Mouse (Mus musculus): ENCODE data around the gene Pgpep1. TPM values are rescaled to one million over a fixed set of nuclear protein-coding genes. Genes with fewer than 3 reads are reported as not detected.

Pgpep1 gene
- polyA plus RNA-seq, 1 experiment = 34.9 TPM

DNA sequence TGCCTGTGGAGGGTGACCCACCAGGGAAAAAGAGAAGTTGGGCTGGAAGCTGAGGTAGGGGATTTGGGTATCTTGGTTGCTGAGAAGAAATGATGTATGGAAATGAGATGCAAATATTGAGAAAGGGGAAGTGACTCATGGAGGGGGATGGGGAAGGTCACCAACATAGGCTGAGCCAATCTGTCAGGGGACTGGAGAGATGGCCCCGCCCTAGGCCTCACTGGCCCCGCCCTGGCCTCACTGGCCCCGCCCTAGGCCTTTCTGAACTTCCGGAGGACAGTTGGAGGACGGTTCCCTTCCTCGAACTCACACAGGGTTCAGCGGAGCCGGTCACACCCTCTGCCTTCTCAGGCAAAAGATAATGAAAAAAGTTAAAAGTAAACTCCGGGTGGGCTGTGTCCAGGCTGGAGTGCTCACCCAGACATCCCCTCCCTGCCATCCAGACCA lies 41.3 kb downstream of the Pgpep1 start:
- no peaks in the 10 kb centered on the region for H3K27me3 ChIP-seq (ENCODE audit: control insufficient read depth, insufficient read depth, insufficient read length)
- no peaks in the 10 kb centered on the region for H3K36me3 ChIP-seq (ENCODE audit: control insufficient read depth, insufficient read depth)
- no peak overlapping the region for H3K4me3 ChIP-seq (ENCODE audit: insufficient read depth, poor library complexity, severe bottlenecking)
- no peaks in the 10 kb centered on the region for H3K79me3 ChIP-seq (ENCODE audit: low read depth)
- H3K79me2 ChIP-seq (ENCODE audit: control insufficient read depth, insufficient read depth) = no peaks in the 10 kb centered on the region
- H3ac ChIP-seq (ENCODE audit: control insufficient read depth, insufficient read length, low read depth) = no peak overlapping the region
- TF ChIP-seq CTCF (IDR thresholded peaks at IDR 0.05; ENCODE audit: control insufficient read depth, insufficient read depth, insufficient read length) = no peak
- TF ChIP-seq USF1 (IDR thresholded peaks at IDR 0.05; ENCODE audit: low read depth) = no peak
- TF ChIP-seq MYOD1 (IDR thresholded peaks at IDR 0.05; ENCODE audit: control insufficient read depth, insufficient read length, low read depth) = no peak
- TF ChIP-seq CEBPB (IDR thresholded peaks at IDR 0.05; ENCODE audit: low read depth) = no peak
- no peak for TF ChIP-seq FOSL1 (IDR thresholded peaks at IDR 0.05; ENCODE audit: insufficient read depth, low read length, poor library complexity, severe bottlenecking)
- TF ChIP-seq MYOG (IDR thresholded peaks at IDR 0.05; ENCODE audit: control insufficient read depth, extremely low read depth, insufficient read length) = no peak
- TF ChIP-seq MAX (IDR thresholded peaks at IDR 0.05) = no peak

DNA sequence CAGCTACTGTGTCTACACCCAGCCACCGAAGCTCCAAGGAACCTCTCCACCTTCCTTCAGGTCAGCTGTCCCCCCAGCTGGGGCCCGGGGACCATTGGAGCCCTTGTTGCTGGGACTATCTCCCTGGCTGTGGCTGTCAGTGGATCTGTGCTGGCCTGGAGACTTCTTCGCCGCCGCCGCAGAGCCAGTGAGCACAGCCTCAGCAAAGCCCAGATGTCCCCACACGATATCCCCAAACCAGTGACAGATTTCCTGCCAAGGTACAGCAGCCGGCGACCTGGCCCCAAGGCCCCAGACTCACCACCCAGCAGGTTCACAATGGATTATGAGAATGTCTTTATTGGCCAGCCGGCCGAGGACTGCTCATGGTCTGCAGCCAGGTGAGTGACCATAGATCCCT lies 42.2 kb downstream of the Pgpep1 start:
- Histone ChIP-seq H3ac (ENCODE audit: control insufficient read depth, insufficient read length, low read depth) (no peak overlapping the region), H3K79me2 (ENCODE audit: control insufficient read depth, insufficient read depth) (no peaks in the 10 kb centered on the region), H3K4me3 (ENCODE audit: insufficient read depth, poor library complexity, severe bottlenecking) (no peak overlapping the region), H3K79me3 (ENCODE audit: low read depth) (no peaks in the 10 kb centered on the region), H3K36me3 (ENCODE audit: control insufficient read depth, insufficient read depth) (no peaks in the 10 kb centered on the region), H3K27me3 (ENCODE audit: control insufficient read depth, insufficient read depth, insufficient read length) (no peaks in the 10 kb centered on the region)
- TF ChIP-seq CEBPB (IDR thresholded peaks at IDR 0.05; ENCODE audit: low read depth) (no peak), MYOG (IDR thresholded peaks at IDR 0.05; ENCODE audit: control insufficient read depth, extremely low read depth, insufficient read length) (no peak), MYOD1 (IDR thresholded peaks at IDR 0.05; ENCODE audit: control insufficient read depth, insufficient read length, low read depth) (no peak)

DNA sequence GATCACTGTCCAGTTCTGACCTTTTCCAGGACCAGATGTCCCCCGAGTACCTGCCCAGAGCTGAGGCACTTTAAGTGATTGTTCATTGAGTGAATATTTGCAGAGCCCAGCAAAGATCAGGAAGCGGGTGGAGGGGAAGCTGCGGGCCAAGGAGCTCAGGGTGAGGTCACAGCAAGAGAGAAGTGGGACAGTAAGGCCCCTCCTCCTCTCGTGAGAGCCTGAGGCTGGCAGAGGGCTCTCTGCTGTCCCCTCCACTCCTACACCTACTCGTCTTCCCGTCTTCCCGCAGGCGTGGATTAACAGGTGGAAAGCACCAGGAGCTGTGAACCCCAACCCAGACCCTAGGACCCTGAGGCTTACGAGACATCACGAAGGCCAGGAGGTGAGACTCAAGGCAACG lies 43.5 kb downstream of the Pgpep1 start:
- H3K79me3 ChIP-seq (ENCODE audit: low read depth) = no peaks in the 10 kb centered on the region
- no peak for TF ChIP-seq USF1 (IDR thresholded peaks at IDR 0.05; ENCODE audit: low read depth)
- TF ChIP-seq CTCF (IDR thresholded peaks at IDR 0.05; ENCODE audit: control insufficient read depth, insufficient read depth, insufficient read length) = no peak
- no peak for TF ChIP-seq FOSL1 (IDR thresholded peaks at IDR 0.05; ENCODE audit: insufficient read depth, low read length, poor library complexity, severe bottlenecking)
- TF ChIP-seq MYOG (IDR thresholded peaks at IDR 0.05; ENCODE audit: control insufficient read depth, extremely low read depth, insufficient read length) = no peak
- no peak for TF ChIP-seq MAX (IDR thresholded peaks at IDR 0.05)
- TF ChIP-seq CEBPB (IDR thresholded peaks at IDR 0.05; ENCODE audit: low read depth) = no peak
- TF ChIP-seq MYOD1 (IDR thresholded peaks at IDR 0.05; ENCODE audit: control insufficient read depth, insufficient read length, low read depth) = no peak
- no peaks in the 10 kb centered on the region for H3K27me3 ChIP-seq (ENCODE audit: control insufficient read depth, insufficient read depth, insufficient read length)
- H3K4me3 ChIP-seq (ENCODE audit: insufficient read depth, poor library complexity, severe bottlenecking) = no peak overlapping the region
- no peaks in the 10 kb centered on the region for H3K79me2 ChIP-seq (ENCODE audit: control insufficient read depth, insufficient read depth)
- H3ac ChIP-seq (ENCODE audit: control insufficient read depth, insufficient read length, low read depth) = no peak overlapping the region
- no peaks in the 10 kb centered on the region for H3K36me3 ChIP-seq (ENCODE audit: control insufficient read depth, insufficient read depth)

GRCm38 (mm10) chr8:70615894-70616293 lies 44.3 kb downstream of the Pgpep1 start, which contains the start of gene Lrrc25:
Gene Lrrc25, plus strand, starts transcription at chr8:70616155.
- H3K79me2 ChIP-seq (ENCODE audit: control insufficient read depth, insufficient read depth) = no peaks in the 10 kb centered on the region
- no peaks in the 10 kb centered on the region for H3K79me3 ChIP-seq (ENCODE audit: low read depth)
- no peaks in the 10 kb centered on the region for H3K36me3 ChIP-seq (ENCODE audit: control insufficient read depth, insufficient read depth)
- H3K27me3 ChIP-seq (ENCODE audit: control insufficient read depth, insufficient read depth, insufficient read length) = no peaks in the 10 kb centered on the region
- no peak within 1 kb of the TSS for H3K4me3 ChIP-seq (ENCODE audit: insufficient read depth, poor library complexity, severe bottlenecking)
- no peak for TF ChIP-seq MYOD1 (IDR thresholded peaks at IDR 0.05; ENCODE audit: control insufficient read depth, insufficient read length, low read depth)
- TF ChIP-seq MAX (IDR thresholded peaks at IDR 0.05) = no peak
- TF ChIP-seq CTCF (IDR thresholded peaks at IDR 0.05; ENCODE audit: control insufficient read depth, insufficient read depth, insufficient read length) = no peak
- TF ChIP-seq MYOG (IDR thresholded peaks at IDR 0.05; ENCODE audit: control insufficient read depth, extremely low read depth, insufficient read length) = no peak
- no peak for TF ChIP-seq FOSL1 (IDR thresholded peaks at IDR 0.05; ENCODE audit: insufficient read depth, low read length, poor library complexity, severe bottlenecking)
- no peak for TF ChIP-seq USF1 (IDR thresholded peaks at IDR 0.05; ENCODE audit: low read depth)
- TF ChIP-seq CEBPB (IDR thresholded peaks at IDR 0.05; ENCODE audit: low read depth) = no peak
- no peak within 1 kb of the TSS for H3ac ChIP-seq (ENCODE audit: control insufficient read depth, insufficient read length, low read depth)

DNA sequence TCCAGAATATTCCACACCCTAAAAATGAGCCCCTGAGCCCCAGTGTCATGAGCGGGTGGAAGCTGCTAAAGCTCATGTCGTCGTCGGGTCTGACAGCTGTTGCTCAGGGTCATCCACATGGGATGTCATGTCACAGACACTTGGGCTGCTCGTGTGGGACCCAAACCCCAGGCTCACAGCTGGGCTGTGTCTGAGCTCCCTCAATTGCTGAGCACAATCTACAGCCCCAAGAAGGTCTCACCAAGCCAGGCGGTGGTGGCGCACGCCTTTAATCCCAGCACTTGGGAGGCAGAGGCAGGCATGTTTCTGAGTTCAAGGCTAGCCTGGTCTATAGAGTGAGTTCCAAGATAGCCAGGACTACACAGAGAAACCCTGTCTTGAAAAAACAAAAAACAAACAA lies 44.9 kb downstream of the Pgpep1 start:
- TF ChIP-seq MAX (IDR thresholded peaks at IDR 0.05) = no peak
- no peak for TF ChIP-seq CEBPB (IDR thresholded peaks at IDR 0.05; ENCODE audit: low read depth)
- TF ChIP-seq MYOG (IDR thresholded peaks at IDR 0.05; ENCODE audit: control insufficient read depth, extremely low read depth, insufficient read length) = no peak
- no peak for TF ChIP-seq MYOD1 (IDR thresholded peaks at IDR 0.05; ENCODE audit: control insufficient read depth, insufficient read length, low read depth)
- TF ChIP-seq USF1 (IDR thresholded peaks at IDR 0.05; ENCODE audit: low read depth) = no peak
- no peak for TF ChIP-seq CTCF (IDR thresholded peaks at IDR 0.05; ENCODE audit: control insufficient read depth, insufficient read depth, insufficient read length)
- no peak for TF ChIP-seq FOSL1 (IDR thresholded peaks at IDR 0.05; ENCODE audit: insufficient read depth, low read length, poor library complexity, severe bottlenecking)
- H3K4me3 ChIP-seq (ENCODE audit: insufficient read depth, poor library complexity, severe bottlenecking) = no peak overlapping the region
- H3K79me3 ChIP-seq (ENCODE audit: low read depth) = no peaks in the 10 kb centered on the region
- H3ac ChIP-seq (ENCODE audit: control insufficient read depth, insufficient read length, low read depth) = no peak overlapping the region
- H3K36me3 ChIP-seq (ENCODE audit: control insufficient read depth, insufficient read depth) = no peaks in the 10 kb centered on the region
- no peaks in the 10 kb centered on the region for H3K79me2 ChIP-seq (ENCODE audit: control insufficient read depth, insufficient read depth)
- no peaks in the 10 kb centered on the region for H3K27me3 ChIP-seq (ENCODE audit: control insufficient read depth, insufficient read depth, insufficient read length)

DNA sequence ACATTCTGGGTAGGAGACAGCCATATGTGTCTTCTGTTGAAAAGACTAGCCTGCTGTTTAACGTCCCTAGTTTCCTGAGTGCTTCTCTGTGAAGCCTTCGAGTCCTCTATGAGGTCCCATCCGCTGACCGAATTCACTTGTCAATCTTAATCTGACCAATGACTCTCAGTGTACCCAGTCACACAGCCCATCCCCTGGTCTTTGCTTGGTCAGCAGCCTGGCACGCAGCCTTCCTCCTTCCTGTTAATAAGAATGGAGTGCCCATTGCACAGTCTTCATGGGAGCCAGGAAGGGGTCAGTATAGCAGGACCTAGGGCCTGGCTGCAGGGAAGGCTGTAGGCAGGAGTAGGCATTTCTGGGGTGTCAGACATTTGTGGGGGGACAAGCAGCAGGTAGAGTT lies 45.7 kb downstream of the Pgpep1 start:
- Histone ChIP-seq H3K36me3 (ENCODE audit: control insufficient read depth, insufficient read depth) (no peaks in the 10 kb centered on the region), H3K79me3 (ENCODE audit: low read depth) (no peaks in the 10 kb centered on the region), H3K4me3 (ENCODE audit: insufficient read depth, poor library complexity, severe bottlenecking) (no peak overlapping the region), H3ac (ENCODE audit: control insufficient read depth, insufficient read length, low read depth) (no peak overlapping the region), H3K27me3 (ENCODE audit: control insufficient read depth, insufficient read depth, insufficient read length) (no peaks in the 10 kb centered on the region), H3K79me2 (ENCODE audit: control insufficient read depth, insufficient read depth) (no peaks in the 10 kb centered on the region)
- TF ChIP-seq CTCF (IDR thresholded peaks at IDR 0.05; ENCODE audit: control insufficient read depth, insufficient read depth, insufficient read length) = no peak

All from C2C12 (cell line).